Mouse (Mus musculus): Measurements from ENCODE around the gene Smoc1. TPM values are rescaled to one million over a fixed set of nuclear protein-coding genes. Genes with fewer than 3 reads are reported as not detected.

Gene Smoc1
- total RNA-seq, 4 experiments from 2014 or later, result 8.3 to 15.7 (median 11.5) TPM

GRCm38 (mm10) chr12:81130692-81131091 lies 104.1 kb downstream of the Smoc1 start:
- DNase-seq (ENCODE audit: low spot score in 2 of 2), result peak in 1 of 2 experiments; percentile 26

DNA sequence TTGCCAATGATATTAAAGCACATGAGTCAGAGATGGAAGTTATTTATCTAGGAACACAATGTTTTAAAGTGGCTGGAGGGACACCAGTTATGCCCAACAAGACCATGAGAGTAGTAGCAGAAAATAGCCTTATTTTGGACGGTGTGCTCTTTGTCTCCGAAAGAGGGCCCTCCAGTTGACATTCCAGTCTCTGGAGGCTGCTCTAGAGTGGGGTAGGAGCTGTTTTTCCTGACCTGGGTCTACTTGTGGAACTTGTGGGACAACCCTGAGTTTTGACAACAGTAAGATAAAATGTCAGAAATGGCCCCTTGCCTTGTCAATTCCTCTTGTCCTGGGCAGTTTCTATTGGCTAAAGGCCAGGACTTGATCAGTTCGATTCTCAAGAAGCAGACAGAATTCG lies 104.5 kb downstream of the Smoc1 start:
- no peak for DNase-seq (ENCODE audit: low spot score in 2 of 2)

DNA sequence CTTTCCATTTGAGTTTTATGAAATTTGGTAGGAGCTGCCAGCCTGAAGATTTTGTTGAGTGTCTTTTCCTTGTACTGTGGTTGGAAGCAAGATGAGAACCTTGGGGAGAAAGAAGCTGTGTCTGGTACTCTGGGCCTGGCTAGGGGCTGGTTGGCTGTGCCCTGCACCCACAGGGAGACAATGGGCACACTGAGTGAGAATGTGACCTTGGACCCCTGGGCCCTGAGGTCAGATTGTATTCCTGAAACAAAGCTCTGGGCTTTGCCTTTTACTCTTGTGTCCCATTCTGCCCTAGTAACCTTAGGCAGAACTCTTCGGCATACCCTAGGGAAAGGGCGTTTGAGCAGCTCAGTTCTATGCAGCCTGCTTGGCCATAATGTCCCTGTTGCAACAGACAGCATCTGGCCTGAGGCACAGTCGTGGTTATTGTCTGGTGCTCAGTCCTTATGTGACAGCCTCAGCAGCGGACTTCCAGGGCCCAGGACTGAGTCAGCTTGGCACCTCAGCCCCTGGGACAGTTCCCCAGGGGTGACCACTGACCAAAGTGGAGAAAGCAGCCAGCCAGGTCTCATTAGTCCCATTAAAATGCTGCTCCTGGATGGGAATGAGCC lies 106.6 kb downstream of the Smoc1 start:
- DNase-seq (ENCODE audit: low spot score in 2 of 2), result no peak

DNA sequence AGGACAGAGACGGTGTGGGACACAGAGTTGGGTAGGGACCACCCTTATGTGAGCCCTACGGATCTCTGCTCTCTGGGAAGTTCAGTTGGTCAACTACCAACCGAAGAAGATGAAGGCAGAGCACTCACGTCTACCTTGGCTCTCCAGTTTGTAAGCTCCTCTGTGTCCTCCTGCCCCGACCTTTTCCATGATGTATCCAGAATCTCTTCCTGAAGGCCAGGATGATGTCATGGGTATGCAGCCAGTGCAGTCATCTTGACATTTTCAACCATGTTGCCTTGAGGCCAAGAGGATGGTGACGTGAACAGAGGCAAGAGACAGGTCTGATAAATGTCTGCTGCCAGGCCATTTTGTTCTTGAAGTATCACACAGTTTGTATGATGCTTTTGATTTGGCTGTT lies 111.6 kb downstream of the Smoc1 start:
- DNase-seq (ENCODE audit: low spot score in 2 of 2), result no peak

DNA sequence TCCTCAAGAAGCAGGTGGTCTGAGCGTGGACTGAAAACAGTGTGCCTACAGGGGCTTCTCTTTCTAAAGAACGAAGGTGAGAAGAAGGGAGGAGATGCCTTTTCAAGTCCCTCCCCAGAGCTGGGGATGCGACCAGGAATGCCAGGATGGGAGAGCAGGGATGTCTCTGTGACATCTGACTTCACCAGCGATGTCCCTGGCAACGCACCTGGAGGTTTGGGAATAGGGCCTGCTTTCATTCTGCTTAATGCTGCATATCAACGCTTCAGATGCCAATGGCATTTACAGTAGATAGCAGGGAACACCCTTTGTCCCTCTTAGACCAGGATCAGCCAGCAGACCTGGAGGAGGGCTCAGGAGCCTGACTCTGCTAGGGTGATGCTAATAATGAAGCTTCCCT lies 112.9 kb downstream of the Smoc1 start:
- no peak for DNase-seq (ENCODE audit: low spot score in 2 of 2)

- DNase-seq (ENCODE audit: low spot score in 2 of 2), result peak; percentile 46 to 50
These were observed 114.2 kb downstream of the Smoc1 start for GRCm38 (mm10) chr12:81140594-81141328.

GRCm38 (mm10) chr12:81141329-81141711 lies 114.7 kb downstream of the Smoc1 start:
- no peak for DNase-seq (ENCODE audit: low spot score in 2 of 2)

DNA sequence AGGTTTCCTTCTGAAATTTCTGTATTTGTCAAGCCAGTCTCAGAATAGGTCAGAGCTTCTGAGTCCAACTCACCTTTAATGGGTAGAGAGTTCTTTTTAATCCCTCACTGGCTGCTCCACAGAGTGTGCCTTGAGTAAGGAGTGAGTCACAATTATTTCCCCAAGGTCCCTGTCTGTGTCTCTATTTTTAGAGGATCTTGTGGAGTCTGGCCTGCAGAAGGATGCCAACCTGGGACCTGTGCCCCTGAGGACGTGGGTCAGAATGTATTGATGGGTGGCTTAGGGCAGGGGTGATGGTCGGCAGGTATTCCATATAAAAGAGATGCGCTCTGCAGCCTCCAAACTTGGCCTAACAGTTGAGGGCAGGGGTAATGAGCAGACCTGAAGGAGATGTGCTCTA lies 115.6 kb downstream of the Smoc1 start:
- DNase-seq (ENCODE audit: low spot score in 2 of 2), result no peak

DNA sequence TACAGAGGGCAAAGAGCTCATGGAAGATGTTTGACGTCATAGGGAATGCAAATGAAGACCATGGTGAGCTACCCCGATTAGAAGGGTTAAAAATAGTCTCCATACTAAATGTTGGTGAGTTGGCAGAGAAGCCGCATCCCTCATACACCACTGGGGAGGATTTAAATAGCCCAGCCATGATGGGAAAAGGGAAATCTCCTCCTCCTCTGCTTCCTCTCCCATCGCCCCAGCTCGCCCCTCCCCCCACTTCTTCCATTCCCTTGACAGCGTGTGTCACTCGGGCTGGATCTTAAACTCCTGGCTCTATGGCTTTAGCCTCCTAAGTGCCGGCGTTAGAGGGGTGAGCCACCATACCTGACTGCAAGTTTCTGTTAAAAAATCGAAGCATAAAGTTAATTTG lies 117.6 kb downstream of the Smoc1 start:
- DNase-seq (ENCODE audit: low spot score in 2 of 2), result no peak

- DNase-seq (ENCODE audit: low spot score in 2 of 2), result no peak
These were observed 120.0 kb downstream of the Smoc1 start for GRCm38 (mm10) chr12:81146417-81147180.

- no peak for DNase-seq (ENCODE audit: low spot score in 2 of 2)
These were observed 121.3 kb downstream of the Smoc1 start for GRCm38 (mm10) chr12:81147956-81148355.

DNA sequence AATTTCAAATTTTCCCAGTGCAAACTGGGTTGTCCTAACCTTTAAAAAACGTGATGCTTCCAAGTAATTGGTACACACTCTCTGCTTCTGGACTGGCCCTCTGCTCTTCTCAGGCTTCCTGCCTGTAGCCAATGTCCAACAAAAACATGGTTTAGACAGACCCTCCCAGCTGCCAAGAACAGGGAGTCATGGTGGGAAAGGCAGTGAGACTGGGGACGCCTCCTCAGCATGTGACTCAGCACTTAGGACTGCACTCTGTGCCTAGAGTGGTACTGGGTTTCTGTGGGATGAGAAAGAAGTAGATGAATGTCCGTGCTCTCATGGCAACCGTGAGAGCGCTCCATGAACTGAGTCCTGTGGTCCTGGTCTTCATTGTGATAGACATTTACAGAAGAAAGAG lies 124.3 kb downstream of the Smoc1 start:
- no peak for DNase-seq (ENCODE audit: low spot score in 2 of 2)

- no peak for DNase-seq (ENCODE audit: low spot score in 2 of 2)
These were observed 125.5 kb downstream of the Smoc1 start for GRCm38 (mm10) chr12:81152082-81152481.

- no peak for DNase-seq (ENCODE audit: low spot score in 2 of 2)
These were observed 129.1 kb downstream of the Smoc1 start for GRCm38 (mm10) chr12:81155675-81156074.

GRCm38 (mm10) chr12:81156841-81157240 lies 130.2 kb downstream of the Smoc1 start:
- no peak for DNase-seq (ENCODE audit: low spot score in 2 of 2)

DNA sequence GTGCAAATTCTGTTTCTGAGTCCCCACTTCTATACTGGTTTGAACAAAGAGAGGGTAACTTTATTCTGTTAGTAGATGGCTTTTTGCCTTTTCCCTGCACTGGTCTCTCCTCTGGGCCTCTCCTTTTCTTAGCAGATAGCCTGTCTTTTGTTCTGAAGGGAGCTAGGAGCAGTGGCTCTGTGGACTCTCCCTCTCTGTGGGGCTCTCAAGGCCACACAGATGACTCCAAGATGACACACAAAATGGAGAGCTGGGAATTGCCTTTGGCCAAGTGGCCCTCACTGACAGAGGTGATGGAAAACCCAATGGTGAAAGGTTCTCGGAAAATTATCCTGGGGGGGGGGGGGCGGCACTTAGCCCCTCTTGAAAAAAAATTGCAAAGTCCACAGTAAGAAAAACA lies 133.3 kb downstream of the Smoc1 start:
- no peak for DNase-seq (ENCODE audit: low spot score in 2 of 2)

DNA sequence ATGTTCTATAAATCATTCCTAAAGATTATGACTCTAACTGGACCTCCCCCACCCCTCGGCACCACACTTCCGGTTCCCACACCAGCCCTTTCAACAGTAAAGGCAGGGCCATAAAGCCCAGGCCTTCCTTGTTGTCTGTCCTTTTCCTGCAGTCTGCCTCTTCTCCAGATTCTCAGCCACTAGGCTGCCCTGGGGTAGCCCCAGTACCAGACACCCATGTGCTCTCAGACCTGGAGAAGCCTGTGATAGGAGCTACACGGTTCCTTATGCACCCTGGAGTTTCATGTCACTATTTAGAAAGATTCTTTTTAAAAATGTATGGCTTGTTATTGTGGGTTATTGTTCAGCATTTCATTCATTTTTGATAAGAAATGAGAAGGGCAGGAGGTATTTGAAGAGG lies 133.8 kb downstream of the Smoc1 start:
- no peak for DNase-seq (ENCODE audit: low spot score in 2 of 2)

- DNase-seq (ENCODE audit: low spot score in 2 of 2), result peak in 1 of 2 experiments; percentile 31
These were observed 134.2 kb downstream of the Smoc1 start for GRCm38 (mm10) chr12:81160831-81161230.

GRCm38 (mm10) chr12:81161282-81161681 lies 134.7 kb downstream of the Smoc1 start:
- DNase-seq (ENCODE audit: low spot score in 2 of 2), result no peak

DNA sequence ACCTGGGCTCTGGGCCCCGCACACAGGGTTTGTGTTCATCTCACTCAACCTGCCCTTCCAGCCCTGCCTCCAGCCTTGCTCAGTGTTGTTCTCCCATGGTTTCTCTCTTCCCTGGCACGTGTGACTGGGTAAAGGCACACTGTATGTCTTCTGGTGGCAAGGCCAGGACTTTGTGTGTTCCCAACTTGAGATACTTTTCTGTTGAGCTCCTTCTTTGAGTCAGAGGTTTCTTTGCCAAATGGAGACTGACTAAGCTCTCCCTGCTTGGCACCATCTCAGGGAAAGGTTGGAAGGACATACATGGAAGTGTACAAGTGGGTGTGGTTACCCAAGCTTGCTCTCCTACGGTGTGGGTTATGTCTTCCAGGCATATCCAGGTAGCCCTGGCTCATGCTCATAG lies 136.5 kb downstream of the Smoc1 start:
- no peak for DNase-seq (ENCODE audit: low spot score in 2 of 2)

DNA sequence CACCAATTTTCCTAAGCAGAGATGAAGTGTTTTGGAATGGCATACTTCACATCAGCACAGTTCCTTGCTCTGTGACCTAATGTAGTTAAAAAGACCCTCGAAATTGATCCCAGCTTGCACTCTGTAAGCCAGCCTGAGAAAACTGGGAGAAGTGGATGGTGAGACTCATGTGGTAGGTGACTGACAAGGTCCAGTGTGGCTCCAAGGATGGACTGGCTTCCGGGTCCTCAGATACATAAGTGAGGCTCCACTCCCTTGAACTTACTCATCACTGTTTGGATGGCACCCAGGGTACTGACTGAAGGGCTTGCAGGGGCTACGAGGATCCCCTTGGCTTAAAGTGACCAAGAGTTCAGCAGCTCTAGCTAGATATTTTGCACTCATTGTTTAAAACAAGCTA lies 137.0 kb downstream of the Smoc1 start:
- DNase-seq (ENCODE audit: low spot score in 2 of 2), result no peak

DNA sequence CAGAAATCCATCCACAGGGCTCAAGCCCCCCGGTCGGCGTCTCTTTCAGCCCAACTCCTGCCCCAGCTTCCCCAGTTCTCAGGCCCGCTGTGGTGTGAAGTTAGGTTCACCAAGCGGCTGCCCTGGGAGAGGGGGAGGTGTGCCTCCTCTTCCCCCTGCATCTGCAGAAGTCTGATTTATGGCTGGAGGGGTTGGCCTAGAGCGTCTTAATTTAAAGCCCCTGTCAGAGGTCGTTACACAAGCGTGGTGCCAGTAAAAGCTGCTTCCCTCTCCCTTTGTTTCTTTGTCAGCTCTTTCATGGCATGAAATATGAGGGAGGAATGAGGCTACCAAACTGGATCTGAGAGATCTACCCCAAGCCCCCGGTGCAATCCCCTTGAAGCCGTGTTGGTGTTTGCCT lies 139.5 kb downstream of the Smoc1 start:
- DNase-seq (ENCODE audit: low spot score in 2 of 2), result no peak

DNA sequence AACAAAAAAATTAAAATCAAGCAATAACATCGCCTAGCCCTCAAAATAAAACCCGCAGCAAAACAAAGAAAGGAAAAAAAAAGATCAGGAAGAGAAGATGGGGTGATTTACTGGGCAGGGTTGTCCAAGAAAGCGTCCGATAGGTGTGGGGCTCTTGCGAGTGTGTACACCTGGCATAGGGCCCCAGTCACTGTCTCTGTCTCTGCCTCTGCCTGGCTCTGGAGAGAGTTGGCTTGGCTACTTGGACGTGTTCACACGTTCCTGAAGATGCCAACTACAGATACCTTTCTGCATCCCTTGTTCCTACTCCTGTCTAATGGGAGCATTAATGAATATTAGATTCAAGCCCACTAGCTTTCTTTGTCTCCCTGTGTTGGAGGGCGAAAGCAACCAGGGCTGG lies 140.0 kb downstream of the Smoc1 start:
- no peak for DNase-seq (ENCODE audit: low spot score in 2 of 2)
